Mouse (Mus musculus): ENCODE data around the gene Gm20388. TPM values are rescaled to one million over a fixed set of nuclear protein-coding genes. Genes with fewer than 3 reads are reported as not detected.

The Gm20388 gene
- total and polyA plus RNA-seq, 3 experiments = 0.02 to 0.05 TPM; not detected in 1

GRCm38 (mm10) chr8:121912831-121913230 is 2002.2 kb downstream of the Gm20388 start:
- Histone ChIP-seq H3K4me3 (ENCODE audit: low read depth, low read length) (no peak overlapping the region), H3K36me3 (replicated peaks) (peaks cover 5% of the 10 kb centered on the region), H3K27me3 (ENCODE audit: insufficient read depth, low read length) (peaks cover 23% of the 10 kb centered on the region), H3K4me1 (ENCODE audit: insufficient read depth, low read depth, low read length) (peaks cover 37% of the 10 kb centered on the region), H3K9me3 (replicated peaks) (no peaks in the 10 kb centered on the region)
- ATAC-seq (ENCODE audit: extremely low read depth, insufficient number of reproducible peaks, low FRiP score, poor library complexity, severe bottlenecking) (no peak), DNase-seq (ENCODE audit: low spot score) (no peak)
- TF ChIP-seq GATA2 (IDR thresholded peaks at IDR 0.05; ENCODE audit: borderline replicate concordance, low read depth, low read length) = no peak
- TF ChIP-seq CTCF (IDR thresholded peaks at IDR 0.05; ENCODE audit: low read depth, low read length) = no peak
- no peak for TF ChIP-seq POLR2AphosphoS5 (IDR thresholded peaks at IDR 0.05; ENCODE audit: insufficient replicate concordance, low read depth, low read length)
- no peak for TF ChIP-seq TAL1 (conservative IDR thresholded peaks at IDR 0.05; ENCODE audit: low read depth, low read length)
- no peak for TF ChIP-seq GATA1 (IDR thresholded peaks at IDR 0.05; ENCODE audit: borderline replicate concordance, low read length)

- ATAC-seq (ENCODE audit: extremely low read depth, insufficient number of reproducible peaks, low FRiP score, poor library complexity, severe bottlenecking) (no peak), DNase-seq (ENCODE audit: low spot score) (no peak)
- Histone ChIP-seq H3K9me3 (replicated peaks) (no peaks in the 10 kb centered on the region), H3K4me3 (ENCODE audit: low read depth, low read length) (no peak overlapping the region), H3K27me3 (ENCODE audit: insufficient read depth, low read length) (peaks cover 24% of the 10 kb centered on the region), H3K4me1 (ENCODE audit: insufficient read depth, low read depth, low read length) (peaks cover 31% of the 10 kb centered on the region), H3K36me3 (replicated peaks) (peaks cover 5% of the 10 kb centered on the region)
- TF ChIP-seq TAL1 (conservative IDR thresholded peaks at IDR 0.05; ENCODE audit: low read depth, low read length) = no peak
- no peak for TF ChIP-seq CTCF (IDR thresholded peaks at IDR 0.05; ENCODE audit: low read depth, low read length)
- TF ChIP-seq POLR2AphosphoS5 (IDR thresholded peaks at IDR 0.05; ENCODE audit: insufficient replicate concordance, low read depth, low read length) = no peak
- TF ChIP-seq GATA1 (IDR thresholded peaks at IDR 0.05; ENCODE audit: borderline replicate concordance, low read length) = no peak
- TF ChIP-seq GATA2 (IDR thresholded peaks at IDR 0.05; ENCODE audit: borderline replicate concordance, low read depth, low read length) = no peak
Observed at GRCm38 (mm10) chr8:121913378-121913777, 2002.7 kb downstream of the Gm20388 start.

GRCm38 (mm10) chr8:121919158-121919557 is 2008.5 kb downstream of the Gm20388 start:
- no peak for DNase-seq (ENCODE audit: low spot score)
- TF ChIP-seq GATA2 (IDR thresholded peaks at IDR 0.05; ENCODE audit: borderline replicate concordance, low read depth, low read length) (no peak), CTCF (IDR thresholded peaks at IDR 0.05; ENCODE audit: low read depth, low read length) (no peak), GATA1 (IDR thresholded peaks at IDR 0.05; ENCODE audit: borderline replicate concordance, low read length) (no peak), TAL1 (conservative IDR thresholded peaks at IDR 0.05; ENCODE audit: low read depth, low read length) (no peak), POLR2AphosphoS5 (IDR thresholded peaks at IDR 0.05; ENCODE audit: insufficient replicate concordance, low read depth, low read length) (no peak)
- Histone ChIP-seq H3K4me3 (ENCODE audit: low read depth, low read length) (no peak overlapping the region), H3K36me3 (replicated peaks) (no peaks in the 10 kb centered on the region), H3K4me1 (ENCODE audit: insufficient read depth, low read depth, low read length) (0 out of 2 replicates have a peak, but pooled peaks cover 2% of the 10 kb centered on the region), H3K27me3 (ENCODE audit: insufficient read depth, low read length) (peaks cover 66% of the 10 kb centered on the region), H3K9me3 (replicated peaks) (no peaks in the 10 kb centered on the region)
- ATAC-seq (ENCODE audit: extremely low read depth, insufficient number of reproducible peaks, low FRiP score, poor library complexity, severe bottlenecking) = no peak

DNA sequence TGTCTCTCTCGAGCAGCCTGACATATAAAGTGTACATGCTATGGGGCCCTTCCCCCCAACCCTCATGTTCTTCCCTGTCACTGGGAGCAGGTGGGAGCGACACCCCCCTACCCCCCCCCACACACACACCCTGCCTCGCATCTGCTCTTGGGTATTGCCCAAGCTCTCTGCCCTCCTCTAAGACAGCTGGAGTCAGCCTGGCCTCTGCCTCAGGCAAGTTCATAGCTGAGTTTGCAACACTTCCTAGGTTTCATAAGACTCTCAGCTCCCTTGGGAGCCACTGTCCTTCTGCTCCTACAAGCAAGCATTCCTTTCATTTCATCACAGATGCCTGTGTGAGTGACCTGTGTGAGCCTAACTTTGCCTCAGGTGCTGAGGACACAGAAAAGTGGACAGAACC is 2009.1 kb downstream of the Gm20388 start:
- no peaks in the 10 kb centered on the region for H3K36me3 ChIP-seq (replicated peaks)
- TF ChIP-seq TAL1 (conservative IDR thresholded peaks at IDR 0.05; ENCODE audit: low read depth, low read length) (no peak), CTCF (IDR thresholded peaks at IDR 0.05; ENCODE audit: low read depth, low read length) (no peak), POLR2AphosphoS5 (IDR thresholded peaks at IDR 0.05; ENCODE audit: insufficient replicate concordance, low read depth, low read length) (no peak), GATA1 (IDR thresholded peaks at IDR 0.05; ENCODE audit: borderline replicate concordance, low read length) (no peak), GATA2 (IDR thresholded peaks at IDR 0.05; ENCODE audit: borderline replicate concordance, low read depth, low read length) (no peak)
- no peak overlapping the region for H3K4me3 ChIP-seq (ENCODE audit: low read depth, low read length)
- no peak for ATAC-seq (ENCODE audit: extremely low read depth, insufficient number of reproducible peaks, low FRiP score, poor library complexity, severe bottlenecking)
- DNase-seq (ENCODE audit: low spot score) = no peak
- H3K27me3 ChIP-seq (ENCODE audit: insufficient read depth, low read length) = peaks cover 62% of the 10 kb centered on the region
- no peaks in the 10 kb centered on the region for H3K9me3 ChIP-seq (replicated peaks)
- 0 out of 2 replicates have a peak, but pooled peaks cover 2% of the 10 kb centered on the region for H3K4me1 ChIP-seq (ENCODE audit: insufficient read depth, low read depth, low read length)

GRCm38 (mm10) chr8:121921582-121921981 is 2010.9 kb downstream of the Gm20388 start:
- TF ChIP-seq POLR2AphosphoS5 (IDR thresholded peaks at IDR 0.05; ENCODE audit: insufficient replicate concordance, low read depth, low read length) = no peak
- no peak for TF ChIP-seq GATA1 (IDR thresholded peaks at IDR 0.05; ENCODE audit: borderline replicate concordance, low read length)
- no peak for TF ChIP-seq GATA2 (IDR thresholded peaks at IDR 0.05; ENCODE audit: borderline replicate concordance, low read depth, low read length)
- no peak for TF ChIP-seq TAL1 (conservative IDR thresholded peaks at IDR 0.05; ENCODE audit: low read depth, low read length)
- no peak for TF ChIP-seq CTCF (IDR thresholded peaks at IDR 0.05; ENCODE audit: low read depth, low read length)
- Histone ChIP-seq H3K9me3 (replicated peaks) (no peaks in the 10 kb centered on the region), H3K4me3 (ENCODE audit: low read depth, low read length) (no peak overlapping the region), H3K4me1 (ENCODE audit: insufficient read depth, low read depth, low read length) (peaks cover 5% of the 10 kb centered on the region), H3K36me3 (replicated peaks) (no peaks in the 10 kb centered on the region), H3K27me3 (ENCODE audit: insufficient read depth, low read length) (peaks cover 54% of the 10 kb centered on the region)
- no peak for DNase-seq (ENCODE audit: low spot score)
- no peak for ATAC-seq (ENCODE audit: extremely low read depth, insufficient number of reproducible peaks, low FRiP score, poor library complexity, severe bottlenecking)

GRCm38 (mm10) chr8:121922101-121922500 is 2011.5 kb downstream of the Gm20388 start:
- ATAC-seq (ENCODE audit: extremely low read depth, insufficient number of reproducible peaks, low FRiP score, poor library complexity, severe bottlenecking) (no peak), DNase-seq (ENCODE audit: low spot score) (no peak)
- H3K36me3 ChIP-seq (replicated peaks) = no peaks in the 10 kb centered on the region
- no peak overlapping the region for H3K4me3 ChIP-seq (ENCODE audit: low read depth, low read length)
- H3K4me1 ChIP-seq (ENCODE audit: insufficient read depth, low read depth, low read length) = peaks cover 8% of the 10 kb centered on the region
- TF ChIP-seq TAL1 (conservative IDR thresholded peaks at IDR 0.05; ENCODE audit: low read depth, low read length) (no peak), GATA2 (IDR thresholded peaks at IDR 0.05; ENCODE audit: borderline replicate concordance, low read depth, low read length) (no peak), POLR2AphosphoS5 (IDR thresholded peaks at IDR 0.05; ENCODE audit: insufficient replicate concordance, low read depth, low read length) (no peak), CTCF (IDR thresholded peaks at IDR 0.05; ENCODE audit: low read depth, low read length) (no peak), GATA1 (IDR thresholded peaks at IDR 0.05; ENCODE audit: borderline replicate concordance, low read length) (no peak)
- H3K27me3 ChIP-seq (ENCODE audit: insufficient read depth, low read length) = peaks cover 52% of the 10 kb centered on the region
- H3K9me3 ChIP-seq (replicated peaks) = no peaks in the 10 kb centered on the region

Measured in G1E (cell line).